Mouse (Mus musculus): ENCODE measurements at regions not wholly inside any gene's neighbourhood (a gene's known extent, or its start where the extent isn't known, plus 50 kb on each side); places are given as distances from the start of the nearest gene placed in this dataset.

GRCm38 (mm10) chr6:94811846-94812245 is 111.9 kb upstream of the Lrig1 start:
- DNase-seq = no peak

GRCm38 (mm10) chr6:94807216-94807615 is 107.3 kb upstream of the Lrig1 start:
- no peak for DNase-seq

DNA sequence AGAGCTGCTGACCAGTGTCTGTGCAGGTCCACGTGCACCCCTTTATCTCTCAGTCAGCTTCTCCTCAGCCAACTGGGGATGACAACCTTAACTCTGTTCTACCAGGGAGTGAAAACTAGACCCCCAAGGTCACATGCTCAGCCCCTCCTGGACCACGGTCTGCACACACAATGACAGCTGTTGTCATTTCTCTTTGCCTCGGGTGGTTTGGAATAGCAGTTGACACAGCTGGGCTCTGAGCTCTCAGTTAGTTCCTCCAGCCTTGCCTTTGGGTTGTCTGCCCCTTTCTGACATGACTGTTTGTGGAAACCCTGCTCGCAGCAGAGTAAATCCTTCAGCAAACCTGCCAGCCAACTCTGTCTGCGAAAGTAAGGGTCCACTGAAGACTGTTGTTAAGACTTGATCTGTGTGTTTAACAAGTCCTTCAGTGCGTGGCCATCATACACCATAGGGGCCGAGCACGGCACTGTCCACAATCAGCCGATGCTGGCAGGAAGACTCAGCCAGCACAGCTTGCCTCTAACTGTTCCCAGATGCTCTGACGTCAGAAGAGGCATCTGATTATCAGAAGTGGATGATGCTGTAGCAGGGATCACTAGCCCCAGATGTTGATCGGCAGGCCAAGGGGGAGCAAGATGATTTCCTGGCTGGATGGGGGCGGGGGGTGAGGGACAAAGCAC is 106.7 kb upstream of the Lrig1 start:
- DNase-seq = no peak

GRCm38 (mm10) chr6:94805685-94806084 is 105.7 kb upstream of the Lrig1 start:
- no peak for DNase-seq

DNA sequence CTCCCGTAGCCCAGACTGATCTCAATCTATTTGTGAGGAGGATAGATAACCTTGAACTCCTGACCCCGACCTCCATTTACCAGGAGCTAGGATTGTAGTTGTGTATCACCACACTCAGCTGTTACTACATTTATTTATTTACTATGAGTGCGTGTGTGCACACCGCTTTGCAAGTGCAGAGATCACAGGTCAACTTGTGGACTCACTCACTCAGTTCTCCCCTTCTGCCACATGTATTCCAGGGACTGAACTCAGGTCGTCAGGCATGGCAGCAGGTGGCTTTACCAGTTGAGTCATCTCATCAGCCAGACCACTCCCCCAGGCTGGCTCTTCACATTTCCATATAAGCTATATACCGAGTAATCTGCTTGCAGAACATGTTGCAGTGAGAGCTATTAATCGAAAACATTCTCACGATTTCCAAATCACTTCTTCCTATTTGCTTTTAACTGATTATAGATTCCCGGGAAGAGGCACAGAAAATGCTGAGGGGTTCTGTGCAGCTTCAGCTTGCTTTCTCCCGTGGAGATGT is 104.4 kb upstream of the Lrig1 start:
- no peak for DNase-seq

GRCm38 (mm10) chr6:94801039-94801438 is 101.1 kb upstream of the Lrig1 start:
- DNase-seq = no peak

GRCm38 (mm10) chr6:94798545-94799211 is 98.7 kb upstream of the Lrig1 start:
- DNase-seq = no peak

GRCm38 (mm10) chr6:94795442-94795841 is 95.5 kb upstream of the Lrig1 start:
- no peak for DNase-seq

DNA sequence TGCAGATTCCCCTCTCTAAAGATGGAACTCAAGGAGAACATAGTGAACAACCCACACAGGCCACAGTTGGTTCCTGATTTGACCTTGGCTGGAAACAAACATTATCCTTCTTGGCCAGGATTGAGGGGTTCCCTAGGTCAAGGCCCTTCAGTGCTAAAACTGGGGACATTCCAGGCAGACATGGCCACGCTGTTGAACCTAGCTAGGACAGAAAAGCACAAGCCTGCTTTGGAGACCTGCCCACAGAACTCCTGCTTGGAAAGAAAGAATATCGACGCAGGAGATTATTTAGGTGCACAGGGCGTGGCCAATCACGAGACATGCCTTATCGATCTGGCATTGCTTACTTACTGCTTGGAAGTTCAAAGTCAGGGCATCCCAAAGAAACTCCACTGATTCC is 93.6 kb upstream of the Lrig1 start:
- DNase-seq = no peak

DNA sequence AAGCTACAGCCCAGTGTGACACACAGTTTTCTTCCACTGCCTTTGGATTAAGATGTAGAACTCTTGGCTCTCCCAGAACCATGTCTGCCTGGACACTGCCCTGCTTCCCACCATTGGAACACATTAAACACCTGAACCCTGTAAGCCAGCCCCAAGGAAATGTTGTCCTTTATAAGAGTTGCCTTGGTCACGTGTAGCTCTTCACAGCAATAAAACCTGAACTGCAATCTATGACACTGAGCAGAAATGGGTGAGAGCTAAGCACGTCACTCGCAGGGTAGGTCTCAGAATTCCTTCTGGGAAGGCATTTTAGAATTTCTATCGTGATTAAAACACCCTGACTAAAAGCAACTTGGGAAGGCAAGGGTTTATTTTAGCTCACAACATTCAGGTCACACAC is 92.4 kb upstream of the Lrig1 start:
- no peak for DNase-seq

DNA sequence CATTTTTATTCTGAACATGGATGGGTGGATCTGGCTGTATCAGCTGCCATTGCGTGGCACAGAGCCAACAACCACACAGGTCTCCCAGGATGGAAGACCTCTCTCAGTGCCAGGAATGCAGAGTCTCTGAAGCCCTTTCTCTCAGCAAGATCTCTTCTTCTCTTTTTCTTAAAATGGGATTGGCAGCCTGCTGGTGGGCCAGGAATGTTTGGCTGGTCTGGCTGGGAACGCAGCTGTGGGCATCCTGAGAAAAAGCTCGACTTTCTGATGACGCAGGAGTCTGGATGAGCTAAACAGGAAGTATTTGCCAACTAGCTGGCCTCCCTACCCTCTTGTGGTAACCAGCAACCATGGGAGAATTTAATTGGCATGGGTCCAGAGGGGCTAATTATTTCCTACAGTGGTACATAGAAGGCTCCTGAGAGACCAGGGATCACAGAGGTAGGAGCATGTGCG is 89.4 kb upstream of the Lrig1 start:
- peak in 1 of 2 experiments; percentile 29 for DNase-seq

DNA sequence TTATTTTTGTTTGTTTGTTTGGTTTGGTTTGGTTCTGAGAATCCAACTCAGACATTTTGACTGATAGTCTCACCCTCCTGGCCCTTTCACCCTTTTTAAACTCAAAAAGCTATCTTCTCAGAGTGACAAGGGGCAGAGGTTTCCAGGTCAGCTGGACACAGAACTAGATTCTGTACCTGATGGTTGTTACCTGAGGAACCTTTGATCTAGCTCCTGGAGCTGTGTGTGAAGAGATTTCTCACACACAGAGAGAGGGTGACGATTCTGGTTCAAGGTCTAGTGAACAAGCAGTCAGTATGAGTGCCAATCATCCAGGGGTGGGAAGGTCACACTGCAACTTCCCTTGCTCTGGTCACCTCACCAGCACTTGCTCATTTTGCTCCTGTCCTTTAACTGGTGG is 83.5 kb upstream of the Lrig1 start:
- no peak for DNase-seq

DNA sequence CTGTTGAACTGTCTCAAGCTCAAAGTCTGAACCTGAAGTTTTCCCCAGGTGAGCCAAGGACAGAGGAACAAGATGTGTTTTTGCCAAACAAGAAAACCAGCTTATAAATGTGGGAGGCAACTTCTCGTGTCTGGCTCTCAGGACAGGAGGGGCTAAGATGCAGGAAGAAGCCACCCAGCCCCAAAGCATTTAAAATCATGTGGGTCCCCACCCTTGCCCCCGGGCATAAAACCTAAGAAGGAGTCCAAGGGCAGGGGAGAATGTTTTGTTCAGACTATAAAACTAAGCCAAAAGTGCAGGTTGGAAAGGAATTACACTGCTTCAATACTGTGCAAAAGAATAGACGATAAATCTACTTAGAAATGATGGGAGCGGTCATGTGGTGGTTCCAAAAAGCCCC is 80.7 kb upstream of the Lrig1 start:
- no peak for DNase-seq

DNA sequence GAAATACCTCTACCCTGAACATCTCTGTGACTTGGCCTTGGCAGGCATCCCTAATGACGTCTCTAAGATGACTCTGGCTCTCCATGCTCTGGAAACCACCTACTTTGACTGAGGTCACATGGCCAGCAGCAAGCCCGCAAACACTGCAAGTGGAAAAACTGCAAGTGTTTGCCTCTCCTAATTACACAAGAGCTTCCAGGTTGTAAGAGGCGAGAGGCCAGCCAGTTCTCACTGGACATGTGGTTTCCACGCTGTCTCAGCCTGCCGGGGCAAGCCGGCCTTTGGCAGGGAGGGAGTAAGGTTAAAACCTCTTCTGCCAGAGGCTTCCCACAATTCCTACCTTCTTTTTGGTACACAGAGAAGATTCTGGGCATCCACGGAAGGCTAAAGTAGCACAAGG is 79.9 kb upstream of the Lrig1 start:
- DNase-seq = peak; percentile 86 to 92

GRCm38 (mm10) chr6:94779213-94779612 is 79.3 kb upstream of the Lrig1 start:
- DNase-seq = no peak

- no peak for DNase-seq
These were observed 78.8 kb upstream of the Lrig1 start for GRCm38 (mm10) chr6:94778797-94779196.

DNA sequence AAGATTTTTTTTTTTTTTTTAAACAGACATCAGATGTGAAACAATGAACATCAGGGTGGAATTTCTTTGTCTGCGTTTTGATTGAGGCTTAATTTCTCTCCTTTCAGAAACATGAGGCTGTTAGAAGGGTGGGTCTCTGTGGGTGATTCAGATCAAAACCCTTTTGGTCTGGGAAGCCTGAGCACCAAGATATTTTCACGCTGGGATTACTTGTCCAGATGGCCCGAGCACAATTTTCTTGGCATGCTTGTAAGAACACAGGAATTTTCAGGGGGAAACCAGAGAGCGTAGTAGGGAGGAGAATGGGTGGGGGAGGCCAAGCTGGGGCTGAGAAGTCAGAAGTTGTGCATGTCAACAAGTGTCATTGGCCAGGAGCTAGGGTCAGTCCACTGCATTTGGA is 76.6 kb upstream of the Lrig1 start:
- no peak for DNase-seq

- no peak for DNase-seq
These were observed 74.9 kb upstream of the Lrig1 start for GRCm38 (mm10) chr6:94774871-94775270.

GRCm38 (mm10) chr6:94773604-94774486 is 73.9 kb upstream of the Lrig1 start:
- no peak for DNase-seq

- no peak for DNase-seq
These were observed 73.1 kb upstream of the Lrig1 start for GRCm38 (mm10) chr6:94772868-94773603.

- no peak for DNase-seq
These were observed 72.4 kb upstream of the Lrig1 start for GRCm38 (mm10) chr6:94772391-94772790.

DNA sequence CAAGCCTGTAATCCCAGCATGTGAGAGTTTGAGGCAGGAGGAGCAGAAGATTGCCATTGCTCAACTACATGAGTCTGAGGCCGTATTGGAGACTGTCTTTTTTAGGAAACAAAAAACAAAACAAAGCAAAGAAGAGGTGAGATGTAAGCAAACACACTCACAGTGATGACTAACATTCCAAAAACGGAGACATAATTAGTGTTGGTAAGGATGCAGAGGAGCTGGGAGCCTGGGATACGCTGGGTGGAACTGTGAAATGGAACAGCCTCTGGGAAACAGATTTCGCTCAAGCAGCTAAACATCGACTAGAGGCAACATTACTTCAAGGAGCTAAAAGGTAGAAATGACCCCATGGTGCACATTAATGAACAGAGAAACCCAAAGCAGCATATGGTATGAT is 68.3 kb upstream of the Lrig1 start:
- no peak for DNase-seq

DNA sequence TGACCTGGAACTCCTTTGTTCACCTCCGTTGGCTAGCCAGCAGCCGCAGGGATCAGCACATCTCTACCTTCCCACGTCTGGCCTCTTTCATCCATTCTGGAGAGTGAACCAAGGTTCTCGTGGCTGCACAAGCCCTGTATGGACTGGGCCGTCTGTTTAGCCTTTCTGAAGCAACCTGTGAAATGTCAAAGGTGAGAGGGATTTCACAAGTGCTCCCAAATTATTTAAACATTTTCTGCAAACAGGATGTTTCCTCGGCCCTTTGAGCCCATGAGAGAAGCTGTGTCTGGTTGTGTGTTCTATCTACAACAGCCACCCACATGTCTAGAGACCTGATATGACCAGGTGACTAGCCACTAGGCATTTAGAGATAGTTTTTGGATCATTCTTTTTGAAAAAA is 65.8 kb upstream of the Lrig1 start:
- DNase-seq = no peak

Measured in lung, adult 18-20 months (tissue).